Mouse (Mus musculus) MEL (cell line): ENCODE results near the gene Gramd1b. TPM values are rescaled to one million over a fixed set of nuclear protein-coding genes. Genes with fewer than 3 reads are reported as not detected.

Experiments used
- DNase-seq: peaks from one replicate; pipeline ENCODE4 v3.0.0; 2011; ENCODE audit warnings: low read depth, low spot score
- H3K27ac ChIP-seq: 2 replicates; pipeline ENCODE4 v1.5.1; 2012; ENCODE audit warnings: low read depth, mild to moderate bottlenecking, control low read depth, low read length, moderate library complexity; ENCODE audit not compliant: control insufficient read depth
- H3K27me3 ChIP-seq, 2 experiments: fragments of 150-350 bp in 1 of 2; sonication (generic) in 1 of 2; 2 replicates each; pipeline ENCODE4 v1.6.1; 2012; ENCODE audit warnings: low read length in 2 of 2, mild to moderate bottlenecking in 2 of 2, improper control_type of control experiment in 1 of 2, moderate library complexity in 1 of 2; ENCODE audit not compliant: insufficient read depth in 2 of 2, control insufficient read depth in 1 of 2
- H3K36me3 ChIP-seq, 2 experiments: 2 replicates each; pipeline ENCODE4 v1.6.1; 2012 to 2014; ENCODE audit warnings: low read length in 2 of 2, improper control_type of control experiment in 1 of 2, inconsistent platforms in 1 of 2, mild to moderate bottlenecking in 1 of 2; ENCODE audit not compliant: insufficient read depth in 2 of 2, control insufficient read depth in 1 of 2
- H3K4me1 ChIP-seq, 2 experiments: fragments of 150-350 bp in 1 of 2; sonication (generic) in 1 of 2; 2 replicates each; pipeline ENCODE4 v1.6.1; 2012; ENCODE audit warnings: low read length in 2 of 2, improper control_type of control experiment in 1 of 2, mild to moderate bottlenecking in 1 of 2; ENCODE audit not compliant: insufficient read depth in 2 of 2, control insufficient read depth in 1 of 2
- H3K4me3 ChIP-seq, 2 experiments: fragments of 150-350 bp in 1 of 2; sonication (generic) in 1 of 2; 2 replicates each; pipeline ENCODE4 v1.5.1; 2012; ENCODE audit warnings: low read depth in 2 of 2, low read length in 2 of 2, mild to moderate bottlenecking in 2 of 2, moderate library complexity in 2 of 2, control low read depth in 1 of 2, improper control_type of control experiment in 1 of 2; ENCODE audit not compliant: control insufficient read depth in 1 of 2, insufficient read depth in 1 of 2
- H3K79me2 ChIP-seq: 2 replicates; pipeline ENCODE4 v1.6.1; 2012; ENCODE audit warnings: mild to moderate bottlenecking, low read length, moderate library complexity; ENCODE audit not compliant: control insufficient read depth, poor library complexity, insufficient read depth
- H3K9ac ChIP-seq: 2 replicates; pipeline ENCODE4 v1.6.1; 2012; ENCODE audit warnings: low read depth, mild to moderate bottlenecking, control low read depth, low read length, moderate library complexity; ENCODE audit not compliant: control insufficient read depth, poor library complexity, severe bottlenecking
- H3K9me3 ChIP-seq: fragments of 150-350 bp; sonication (generic); replicated peaks from 2 replicates; pipeline ENCODE4 v1.6.1; 2012; ENCODE audit warnings: mild to moderate bottlenecking, low read length, improper control_type of control experiment, moderate library complexity; ENCODE audit not compliant: insufficient read depth
- BHLHE40 ChIP-seq: IDR thresholded peaks from 2 replicates; pipeline ENCODE4 v1.6.1; 2012; ENCODE audit warnings: low read depth, mild to moderate bottlenecking, inconsistent platforms, low read length, improper control_type of control experiment, borderline replicate concordance
- CHD1 ChIP-seq: IDR thresholded peaks from 2 replicates; pipeline ENCODE4 v1.6.1; 2012; ENCODE audit warnings: low read depth, mild to moderate bottlenecking, inconsistent platforms, low read length, improper control_type of control experiment
- E2F4 ChIP-seq: IDR thresholded peaks from 2 replicates; pipeline ENCODE4 v1.6.1; 2011; ENCODE audit warnings: low read depth, low read length, improper control_type of control experiment, borderline replicate concordance
- EP300 ChIP-seq, 2 experiments: IDR thresholded peaks; 2 replicates each; pipeline ENCODE4 v1.6.1; 2011; ENCODE audit warnings: improper control_type of control experiment in 2 of 2, low read length in 2 of 2, low read depth in 1 of 2, mild to moderate bottlenecking in 1 of 2
- ETS1 ChIP-seq: IDR thresholded peaks from 2 replicates; pipeline ENCODE4 v1.6.1; 2012; ENCODE audit warnings: low read depth, mild to moderate bottlenecking, inconsistent platforms, low read length, improper control_type of control experiment, moderate library complexity
- GABPA ChIP-seq: IDR thresholded peaks from 2 replicates; pipeline ENCODE4 v1.6.1; 2012; ENCODE audit warnings: low read depth, mild to moderate bottlenecking, inconsistent platforms, low read length, improper control_type of control experiment, moderate library complexity
- GATA1 ChIP-seq: IDR thresholded peaks from 2 replicates; pipeline ENCODE4 v1.6.1; 2011; ENCODE audit warnings: low read depth, low read length, improper control_type of control experiment
- HCFC1 ChIP-seq: IDR thresholded peaks from 2 replicates; pipeline ENCODE4 v1.6.1; 2012; ENCODE audit warnings: low read depth, mild to moderate bottlenecking, inconsistent platforms, low read length, improper control_type of control experiment, moderate library complexity
- MAX ChIP-seq: IDR thresholded peaks from 2 replicates; pipeline ENCODE4 v1.6.1; 2011; ENCODE audit warnings: low read length, improper control_type of control experiment
- MAZ ChIP-seq: IDR thresholded peaks from 2 replicates; pipeline ENCODE4 v1.6.1; 2012; ENCODE audit warnings: low read depth, mild to moderate bottlenecking, inconsistent platforms, low read length, improper control_type of control experiment
- MEF2A ChIP-seq: IDR thresholded peaks from 2 replicates; pipeline ENCODE4 v1.6.1; 2014; ENCODE audit warnings: low read depth, mild to moderate bottlenecking, inconsistent platforms, low read length, improper control_type of control experiment; ENCODE audit not compliant: poor library complexity, insufficient replicate concordance, severe bottlenecking; ENCODE audit errors: extremely low read depth
- MXI1 ChIP-seq: IDR thresholded peaks from 2 replicates; pipeline ENCODE4 v1.6.1; 2011; ENCODE audit warnings: mild to moderate bottlenecking, low read depth, low read length, improper control_type of control experiment
- MYB ChIP-seq: IDR thresholded peaks from 2 replicates; pipeline ENCODE4 v1.6.1; 2011; ENCODE audit warnings: mild to moderate bottlenecking, low read depth, low read length, improper control_type of control experiment
- MYC ChIP-seq: IDR thresholded peaks from 2 replicates; pipeline ENCODE4 v1.6.1; 2011; ENCODE audit warnings: low read depth, mild to moderate bottlenecking, low read length, improper control_type of control experiment, moderate library complexity
- NRF1 ChIP-seq: IDR thresholded peaks from 2 replicates; pipeline ENCODE4 v1.6.1; 2014; ENCODE audit warnings: low read depth, mild to moderate bottlenecking, inconsistent platforms, low read length, improper control_type of control experiment, moderate library complexity; ENCODE audit not compliant: poor library complexity, insufficient read depth, severe bottlenecking
- POLR2AphosphoS5 ChIP-seq: IDR thresholded peaks from 2 replicates; pipeline ENCODE4 v1.6.1; 2012; ENCODE audit warnings: low read depth, borderline replicate concordance, mild to moderate bottlenecking, inconsistent platforms, low read length, moderate library complexity, mixed read lengths
- RCOR1 ChIP-seq: IDR thresholded peaks from 2 replicates; pipeline ENCODE4 v1.6.1; 2012; ENCODE audit warnings: low read depth, mild to moderate bottlenecking, inconsistent platforms, low read length, improper control_type of control experiment
- SIN3A ChIP-seq: IDR thresholded peaks from 2 replicates; pipeline ENCODE4 v1.6.1; 2012; ENCODE audit warnings: low read length, improper control_type of control experiment, inconsistent platforms
- TAL1 ChIP-seq: IDR thresholded peaks from 2 replicates; pipeline ENCODE4 v1.6.1; 2012; ENCODE audit warnings: mild to moderate bottlenecking, inconsistent platforms, low read length, moderate library complexity, mixed read lengths
- TCF12 ChIP-seq: IDR thresholded peaks from 2 replicates; pipeline ENCODE4 v1.6.1; 2014; ENCODE audit warnings: low read depth, mild to moderate bottlenecking, inconsistent platforms, low read length, improper control_type of control experiment, moderate library complexity
- UBTF ChIP-seq: IDR thresholded peaks from 2 replicates; pipeline ENCODE4 v1.6.1; 2012; ENCODE audit warnings: low read depth, mild to moderate bottlenecking, inconsistent platforms, low read length, improper control_type of control experiment, moderate library complexity, borderline replicate concordance; ENCODE audit not compliant: insufficient read depth
- ZC3H11A ChIP-seq: IDR thresholded peaks from 2 replicates; pipeline ENCODE4 v1.6.1; 2012; ENCODE audit warnings: low read depth, mild to moderate bottlenecking, inconsistent platforms, low read length, improper control_type of control experiment
- ZKSCAN1 ChIP-seq: IDR thresholded peaks from 2 replicates; pipeline ENCODE4 v1.6.1; 2012; ENCODE audit warnings: low read depth, mild to moderate bottlenecking, inconsistent platforms, low read length, improper control_type of control experiment, moderate library complexity
- ZMIZ1 ChIP-seq: IDR thresholded peaks from 2 replicates; pipeline ENCODE4 v1.6.1; 2012; ENCODE audit warnings: low read depth, mild to moderate bottlenecking, inconsistent platforms, low read length, improper control_type of control experiment, moderate library complexity
- ZNF384 ChIP-seq: IDR thresholded peaks from 2 replicates; pipeline ENCODE4 v1.6.1; 2012; ENCODE audit warnings: low read depth, mild to moderate bottlenecking, inconsistent platforms, low read length, improper control_type of control experiment
- polyA plus RNA-seq, 2 experiments: library from polyadenylated mRNA; stranded (reverse) in 1 of 2; unstranded in 1 of 2; fragments of >175 nt in 1 of 2; fragments of >200 nt in 1 of 2; gene quantifications; 2 replicates each; pipeline versions ENCODE4 v1.2.1 to v1.2.4; 2012; ENCODE audit warnings: low replicate concordance in 2 of 2, low read depth in 1 of 2; ENCODE audit not compliant: insufficient read length in 2 of 2, insufficient read depth in 1 of 2, missing spikeins in 1 of 2
- total RNA-seq: library from RNA; depleted of rRNA; stranded (reverse); fragments of 300-350 nt; gene quantifications from 2 replicates; pipeline ENCODE4 v1.2.3, GENCODE M21; 2012

Gene Gramd1b
- total and polyA plus RNA-seq, 3 experiments: not detected

GRCm38 (mm10) chr9:40456191-40456590 is 75.0 kb downstream of the Gramd1b start:
- Histone ChIP-seq H3K9ac (no peak overlapping the region), H3K79me2 (no peaks in the 10 kb centered on the region), H3K36me3 (no peaks in the 10 kb centered on the region), H3K9me3 (no peaks in the 10 kb centered on the region), H3K4me3 (no peak overlapping the region), H3K4me1 (no peaks in the 10 kb centered on the region), H3K27ac (no peak overlapping the region), H3K27me3 (no peaks in the 10 kb centered on the region)
- DNase-seq: no peak
- TF ChIP-seq E2F4 (no peak), ZNF384 (no peak), CHD1 (no peak), ZKSCAN1 (no peak), TAL1 (no peak), SIN3A (no peak), TCF12 (no peak), ZMIZ1 (no peak), BHLHE40 (no peak), RCOR1 (no peak), MXI1 (no peak)
- TF ChIP-seq, all 39 proteins: peak for 0

- Histone ChIP-seq H3K4me3 (no peak overlapping the region), H3K4me1 (no peaks in the 10 kb centered on the region), H3K27me3 (no peaks in the 10 kb centered on the region), H3K79me2 (no peaks in the 10 kb centered on the region), H3K9me3 (no peaks in the 10 kb centered on the region), H3K27ac (no peak overlapping the region), H3K9ac (no peak overlapping the region), H3K36me3 (no peaks in the 10 kb centered on the region)
- no peak for DNase-seq
- TF ChIP-seq CHD1 (no peak), GATA1 (no peak), MAX (no peak), MYB (no peak)
These were observed 75.6 kb downstream of the Gramd1b start for GRCm38 (mm10) chr9:40455336-40456185.

- Histone ChIP-seq H3K9ac (no peak overlapping the region), H3K79me2 (no peaks in the 10 kb centered on the region), H3K4me1 (no peaks in the 10 kb centered on the region), H3K4me3 (no peak overlapping the region), H3K36me3 (no peaks in the 10 kb centered on the region), H3K27ac (no peak overlapping the region), H3K27me3 (no peaks in the 10 kb centered on the region), H3K9me3 (no peaks in the 10 kb centered on the region)
- no peak for DNase-seq
- TF ChIP-seq MEF2A (no peak), TAL1 (no peak), ETS1 (no peak), MAZ (no peak), SIN3A (no peak), MYC (no peak), GABPA (no peak), NRF1 (no peak), UBTF (no peak), POLR2AphosphoS5 (no peak), EP300 (IDR thresholded peaks at IDR 0.05; ENCODE audit: low read depth in 1 of 2, low read length in 2 of 2) (no peak), HCFC1 (no peak), ZC3H11A (no peak)
These were observed 76.2 kb downstream of the Gramd1b start for GRCm38 (mm10) chr9:40455020-40455335.
